Mouse (Mus musculus) adrenal gland, postnatal 36 days (tissue): ENCODE results near the gene Maneal. TPM values are rescaled to one million over a fixed set of nuclear protein-coding genes. Genes with fewer than 3 reads are reported as not detected.

ENCODE experiments used
- DNase-seq, 2 experiments: peaks; one replicate each; pipeline ENCODE4 v3.0.0; 2021; ENCODE audit warnings: mixed read lengths in 1 of 2
- total RNA-seq, 2 experiments: library from RNA; stranded (reverse); gene quantifications; 2 replicates each; pipeline ENCODE4 v1.2.3; 2021

The Maneal gene
- total RNA-seq, 2 experiments from 2014 or later, result 3.8 to 4.4 TPM

DNA sequence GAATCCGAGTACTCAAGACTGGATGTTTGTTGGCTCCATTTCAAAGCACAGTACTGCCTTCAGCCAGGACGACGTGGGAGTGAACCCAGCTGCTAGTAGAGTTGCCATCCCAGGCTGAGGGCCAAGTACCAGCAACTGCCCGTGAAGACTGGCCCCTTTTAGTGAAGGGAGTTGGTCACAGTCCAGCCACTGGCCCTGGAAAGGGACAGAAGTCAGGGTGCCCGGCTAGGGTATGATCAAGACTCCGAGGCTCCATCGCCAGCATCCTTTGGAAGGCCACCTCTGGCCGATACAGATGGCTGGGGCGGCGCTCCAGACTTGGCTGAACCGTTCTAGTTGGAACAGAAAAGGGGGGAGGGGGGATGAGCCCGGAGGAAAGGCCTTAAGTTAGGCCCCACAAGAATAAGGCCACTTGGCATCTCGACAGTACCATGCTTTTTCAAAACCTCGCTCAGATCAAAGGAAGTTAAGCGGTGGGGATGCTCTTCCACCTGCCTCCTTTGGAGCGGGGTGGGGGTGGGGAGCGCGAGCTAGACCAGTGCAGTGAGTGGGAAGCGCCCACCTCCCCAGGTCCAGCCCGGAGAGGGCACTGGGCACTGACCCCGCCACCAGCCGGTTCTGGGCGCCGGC lies 12.2 kb downstream of the Maneal start:
- peak; percentile 36 to 54 for DNase-seq

DNA sequence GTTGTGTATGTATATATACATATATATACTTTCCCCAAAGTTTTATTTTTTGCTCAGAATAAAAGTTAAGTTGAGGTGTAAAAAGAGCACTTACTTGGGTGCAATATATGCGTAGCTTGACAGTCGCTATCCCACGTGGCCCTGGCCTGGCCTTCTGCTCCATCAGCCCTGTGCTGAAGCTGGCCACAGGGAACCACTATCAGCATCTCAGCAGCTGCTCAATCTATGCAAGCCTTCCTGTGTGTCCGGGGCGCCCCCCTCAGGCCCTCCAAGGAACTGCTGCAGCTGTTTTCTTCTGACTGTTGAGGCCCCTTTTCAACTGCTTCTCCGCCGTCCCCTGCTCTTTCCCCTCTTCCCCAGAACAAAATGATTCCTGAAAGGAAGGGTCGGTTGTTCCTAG lies 14.4 kb downstream of the Maneal start:
- DNase-seq, result peak; percentile 83 to 90

- DNase-seq, result peak; percentile 49 to 70
Observed at GRCm38 (mm10) chr4:124843493-124843892, 18.5 kb downstream of the Maneal start.

DNA sequence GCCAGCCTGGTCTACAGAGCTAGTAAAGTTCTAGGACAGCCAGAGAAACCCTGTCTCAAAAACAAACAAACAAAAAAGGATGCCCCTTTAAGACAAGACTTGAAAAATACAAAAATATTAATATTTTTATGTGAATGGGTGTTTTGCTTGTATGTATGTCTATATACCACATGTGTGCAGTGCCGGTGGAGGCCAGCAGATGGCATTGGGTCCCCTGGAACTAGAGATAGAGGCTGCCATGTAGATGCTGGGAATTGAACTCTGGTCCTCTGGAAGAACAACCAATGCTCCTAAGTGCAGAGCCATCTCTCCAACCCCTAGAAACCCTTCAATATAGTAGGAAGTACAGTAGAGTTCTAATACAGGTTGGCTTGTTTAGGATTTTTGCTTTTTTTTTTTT lies 21.0 kb downstream of the Maneal start:
- no peak for DNase-seq

DNA sequence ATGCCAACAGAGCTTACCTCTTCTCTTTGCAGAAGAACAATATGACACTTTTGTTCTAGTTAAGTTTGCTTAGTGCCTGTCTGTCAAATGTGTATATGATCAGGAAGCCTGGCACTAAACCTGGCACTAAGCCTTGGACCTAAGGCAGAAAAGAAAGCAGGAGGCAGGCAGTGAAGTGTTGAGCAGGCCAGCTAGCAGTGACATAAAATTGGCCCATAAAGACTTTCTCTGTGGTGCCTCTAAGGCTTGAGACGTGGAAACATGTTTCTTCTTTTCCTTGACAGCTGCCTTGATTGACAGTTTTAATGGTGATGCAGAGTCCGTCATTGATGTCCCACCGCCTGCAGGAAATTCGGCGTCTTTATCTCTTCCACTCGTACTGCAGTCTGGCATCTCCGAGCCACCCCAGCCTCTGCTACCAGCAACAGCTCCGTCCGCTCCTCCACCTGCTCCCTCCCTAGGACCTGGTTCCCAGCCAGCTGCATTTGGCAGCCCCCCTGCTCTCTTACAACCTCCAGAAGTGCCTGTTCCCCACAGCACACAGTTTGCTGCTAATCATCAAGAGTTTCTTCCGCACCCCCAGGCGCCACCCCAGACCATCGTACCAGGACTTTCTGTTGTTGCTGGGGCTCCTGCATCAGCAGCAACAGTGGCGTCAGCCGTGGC lies 23.8 kb downstream of the Maneal start:
- no peak for DNase-seq

- DNase-seq, result no peak
Observed at GRCm38 (mm10) chr4:124832796-124833195, 29.2 kb downstream of the Maneal start.

- no peak for DNase-seq
Observed at GRCm38 (mm10) chr4:124829671-124830070, 32.3 kb downstream of the Maneal start.

GRCm38 (mm10) chr4:124825371-124825965 lies 36.5 kb downstream of the Maneal start:
- DNase-seq, result no peak

DNA sequence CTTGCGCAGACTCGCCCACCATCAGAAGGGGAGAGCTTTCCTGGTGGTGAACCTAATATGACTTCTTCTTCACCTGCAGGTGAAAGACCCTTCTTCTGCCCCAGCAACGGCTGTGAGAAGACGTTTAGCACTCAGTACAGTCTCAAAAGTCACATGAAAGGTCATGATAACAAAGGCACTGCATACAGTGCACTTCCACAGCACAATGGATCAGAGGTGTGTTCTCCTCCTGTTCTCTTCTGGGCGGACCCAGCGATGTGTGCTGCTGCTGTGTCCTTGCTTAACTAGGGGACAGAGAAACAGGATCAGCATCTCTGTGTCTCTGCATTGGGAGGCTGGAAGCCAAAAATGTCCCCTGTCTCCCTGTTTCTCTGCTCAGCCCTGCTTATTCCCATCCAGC lies 37.0 kb downstream of the Maneal start:
- no peak for DNase-seq

DNA sequence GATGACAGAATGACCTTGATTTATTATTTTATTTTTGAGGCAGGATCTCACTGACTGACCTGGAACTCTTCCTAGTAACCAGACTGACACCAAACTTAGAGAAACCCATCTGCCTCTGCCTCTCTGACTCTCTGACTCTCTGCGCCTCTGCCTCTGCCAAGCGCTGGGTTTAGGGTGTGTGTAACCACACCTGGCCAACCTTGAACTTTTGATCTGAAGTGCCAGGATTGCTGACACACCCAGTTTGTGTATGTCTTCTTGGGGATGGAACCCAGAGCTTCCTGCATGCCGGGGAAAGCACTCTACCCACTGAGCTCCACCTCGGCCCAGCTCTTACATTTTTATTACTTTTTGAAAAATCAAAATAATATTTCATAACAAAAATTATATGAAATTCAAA lies 43.1 kb downstream of the Maneal start:
- DNase-seq, result no peak

- peak; percentile 71 to 79 for DNase-seq
Observed at GRCm38 (mm10) chr4:124817803-124818202, 44.2 kb downstream of the Maneal start.

DNA sequence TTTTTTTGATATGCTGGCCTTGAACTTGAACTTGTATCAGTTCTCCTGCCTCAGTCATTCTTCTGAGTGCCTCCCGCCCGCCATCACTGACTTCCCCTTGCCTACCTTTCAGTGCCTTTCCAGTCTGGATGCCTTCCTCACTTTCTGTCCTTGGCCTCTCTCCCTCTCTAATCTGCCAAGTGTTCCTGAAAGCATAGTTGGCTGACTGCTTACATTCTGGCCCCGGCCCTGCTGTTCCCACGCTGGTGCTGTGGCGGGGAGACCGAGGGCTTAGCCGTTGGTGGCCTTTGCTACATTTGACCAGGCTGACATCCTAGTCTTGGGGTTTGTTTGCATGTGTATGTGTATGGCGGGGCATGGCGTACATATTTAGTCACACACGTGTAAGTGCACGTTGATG lies 46.1 kb downstream of the Maneal start:
- peak in 1 of 2 experiments; percentile 12 for DNase-seq

- DNase-seq, result no peak
Observed at GRCm38 (mm10) chr4:124811347-124811975, 50.5 kb downstream of the Maneal start.

DNA sequence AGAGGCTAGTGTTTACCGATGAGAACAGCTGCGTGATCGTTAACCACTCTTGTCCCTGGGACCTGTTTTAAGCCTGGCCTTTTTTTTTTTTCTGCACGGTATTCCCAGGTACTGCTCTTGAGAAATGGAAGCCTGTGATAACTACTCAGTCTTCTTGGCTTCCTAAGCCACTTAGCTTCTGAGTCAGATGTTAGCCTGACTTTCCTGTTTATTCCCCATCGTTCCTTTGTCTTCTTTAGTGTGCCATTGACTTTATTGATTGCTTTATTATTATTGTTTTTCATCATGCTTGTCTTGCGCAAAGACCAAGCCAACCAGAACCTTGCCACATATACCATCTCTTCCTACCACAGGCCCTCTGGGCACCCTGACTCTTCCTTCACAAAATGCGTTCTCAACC lies 51.9 kb downstream of the Maneal start:
- DNase-seq, result no peak

DNA sequence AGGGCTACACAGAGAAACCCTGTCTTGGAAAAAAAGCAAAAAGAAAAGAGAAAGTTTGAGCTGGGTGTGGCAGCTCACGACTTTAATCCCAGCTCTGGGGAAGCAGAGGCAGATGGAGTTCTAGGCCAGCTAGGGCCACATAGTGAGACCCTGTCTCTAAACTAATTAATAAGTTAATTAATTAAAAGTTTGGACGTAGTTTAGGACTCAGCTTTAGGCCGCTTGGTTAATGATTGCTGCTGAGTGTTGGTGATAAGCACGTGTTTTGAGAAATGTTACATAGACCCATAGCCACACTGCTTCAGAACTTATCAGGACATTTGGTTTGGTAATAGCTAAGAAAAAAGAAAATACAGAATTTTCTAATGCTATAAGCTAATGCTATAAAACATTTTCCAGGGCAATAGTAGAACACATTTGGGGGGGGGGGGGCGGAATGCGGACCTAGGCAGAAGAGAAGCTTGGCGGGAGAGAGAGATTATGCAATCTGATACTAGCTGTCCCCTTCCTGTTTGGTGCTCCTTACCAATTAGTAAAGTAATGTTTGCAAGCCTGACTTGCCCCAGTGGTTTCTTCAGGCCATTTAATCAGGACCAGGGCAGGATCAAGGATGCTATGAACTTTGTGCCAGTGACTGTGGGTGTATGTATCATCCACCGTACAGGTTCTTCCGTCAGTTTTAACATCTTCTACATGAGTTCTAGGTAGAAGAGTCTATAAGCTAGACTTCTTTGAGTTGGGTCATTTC lies 52.7 kb downstream of the Maneal start:
- DNase-seq, result no peak

DNA sequence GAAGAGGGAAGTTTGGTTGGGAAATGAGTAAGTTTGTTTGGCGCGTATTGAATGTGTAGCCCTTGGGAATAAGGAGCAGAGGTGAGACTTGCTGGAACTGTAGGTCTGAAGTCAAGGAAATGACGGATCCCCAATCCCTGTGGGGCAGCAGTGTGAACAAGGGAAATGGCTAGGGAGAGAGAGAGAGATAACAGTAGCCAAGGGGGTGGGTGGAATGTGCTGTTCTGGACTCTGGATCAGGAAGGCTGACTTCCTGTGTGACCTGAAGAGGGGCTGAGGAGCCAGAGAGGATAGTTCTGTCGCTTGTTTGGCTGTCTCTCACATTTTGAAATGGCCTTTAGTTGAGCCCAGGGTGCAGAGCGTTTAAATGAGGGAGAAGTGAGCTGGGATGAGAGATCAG lies 53.5 kb downstream of the Maneal start:
- no peak for DNase-seq

Other genes with a start within 250 kb of the Maneal start
- under 1 TPM in 1 of 2 experiments, not detected in 1; 0.10 TPM for gene Pou3f1, start 205.4 kb downstream of the Maneal start, total RNA-seq
- 10 to 100 TPM; 30.0 to 40.6 TPM for gene Utp11, start 168.6 kb downstream of the Maneal start, total RNA-seq
- gene Fhl3, start 161.5 kb downstream of the Maneal start, total RNA-seq, result 1 to 10 TPM; 8.1 to 9.0 TPM
- gene Sf3a3, start 147.4 kb downstream of the Maneal start, total RNA-seq, result 10 to 100 TPM; 39.3 to 39.6 TPM
- gene Inpp5b, start 120.3 kb downstream of the Maneal start, total RNA-seq, result 10 to 100 TPM; 15.9 to 21.0 TPM
- 10 to 100 TPM; 21.7 to 26.6 TPM for gene Mtf1, start 60.1 kb downstream of the Maneal start, total RNA-seq
- 10 to 100 TPM; 47.0 to 50.6 TPM for gene Yrdc, start 11.5 kb downstream of the Maneal start, total RNA-seq
- gene 1110065P20Rik, start 11.0 kb downstream of the Maneal start, total RNA-seq, result 10 to 100 TPM; 43.4 to 49.2 TPM
- gene Epha10, start 18.7 kb upstream of the Maneal start, total RNA-seq, result 1 to 10 TPM; 2.4 to 3.3 TPM
- 10 to 100 TPM in 1 of 2 experiments, 1 to 10 TPM in 1; 9.8 to 17.9 TPM for gene 9930104L06Rik, start 74.9 kb upstream of the Maneal start, total RNA-seq
- 1 to 10 TPM; 5.7 to 7.6 TPM for gene Cdca8, start 77.1 kb upstream of the Maneal start, total RNA-seq
- gene Rspo1, start 124.3 kb upstream of the Maneal start, total RNA-seq, result 1 to 10 TPM; 4.0 to 4.6 TPM
- 10 to 100 TPM; 44.9 to 63.1 TPM for gene Gnl2, start 154.4 kb upstream of the Maneal start, total RNA-seq
- gene Dnali1, start 203.5 kb upstream of the Maneal start, total RNA-seq, result not detected
- 10 to 100 TPM; 18.3 to 20.0 TPM for gene Snip1, start 204.5 kb upstream of the Maneal start, total RNA-seq
- 10 to 100 TPM; 30.3 to 36.2 TPM for gene Meaf6, start 223.0 kb upstream of the Maneal start, total RNA-seq